In genomic region chr6:108211896-108212880, GRCm38 (mm10) we compare ENCODE assay signal across 8 mouse cellular contexts. TPM values are rescaled to one million over a fixed set of nuclear protein-coding genes. Genes with fewer than 3 reads are reported as not detected.
DNase-seq lines count a peak whose midpoint lies in the region; ATAC-seq lines count a peak whose summit lies in the region.

No protein-coding gene starts in this region.

- intact Hi-C loops in left cerebral cortex, postnatal 4 days (cut with DNase I) = loop anchor here (10.0 kb wide), 1 partner anchor 117 kb away; no protein-coding TSS in a partner anchor

- WGBS in embryonic facial prominence, embryonic 15.5 days = 3% methylated on average over 36 of the region's 36 CpGs
- 5% methylated on average over 36 of the region's 36 CpGs for WGBS in intestine, embryonic 14.5 days
- WGBS in midbrain, embryonic 11.5 days = 8% methylated on average over 36 of the region's 36 CpGs

- DNase-seq in left cerebral cortex, postnatal 4 days = peak; percentile 37
- no peak for DNase-seq in left cerebral cortex, adult 18-20 months (ENCODE audit: low spot score in 2 of 2)
- peak; percentile 64 for DNase-seq in R1 (ENCODE audit: low read depth, low spot score)
- peak; percentile 72 for DNase-seq in intestine, embryonic 14.5 days (ENCODE audit: low spot score)
- DNase-seq in midbrain, embryonic 11.5 days (ENCODE audit: low spot score, missing footprints) = peak; percentile 89
- no peak for DNase-seq in layer of hippocampus, adult 18-20 months (ENCODE audit: low spot score in 2 of 2)
- no peak for DNase-seq in spleen, postnatal 14 days (ENCODE audit: low spot score in 2 of 2)

- peak overlapping the region; percentile 84 for H3K4me2 ChIP-seq in embryonic facial prominence, embryonic 15.5 days (replicated peaks)
- H3K4me2 ChIP-seq in intestine, embryonic 14.5 days (ENCODE audit: low read length) = peak overlapping the region; percentile 74
- H3K4me2 ChIP-seq in midbrain, embryonic 11.5 days = peak overlapping the region; percentile 64

- no peaks in the 10 kb centered on the region for H3K36me3 ChIP-seq in embryonic facial prominence, embryonic 15.5 days
- no peaks in the 10 kb centered on the region for H3K36me3 ChIP-seq in intestine, embryonic 14.5 days (ENCODE audit: control insufficient read depth, insufficient read depth, low read length)
- H3K36me3 ChIP-seq in midbrain, embryonic 11.5 days (ENCODE audit: control insufficient read depth, insufficient read depth, low read length) = no peaks in the 10 kb centered on the region

- no peaks in the 10 kb centered on the region for H3K9me3 ChIP-seq in embryonic facial prominence, embryonic 15.5 days (replicated peaks)
- no peaks in the 10 kb centered on the region for H3K9me3 ChIP-seq in intestine, embryonic 14.5 days (ENCODE audit: control insufficient read depth, low read length)
- H3K9me3 ChIP-seq in midbrain, embryonic 11.5 days (ENCODE audit: control insufficient read depth, low read length) = no peaks in the 10 kb centered on the region

- peaks cover 20% of the 10 kb centered on the region for H3K4me1 ChIP-seq in embryonic facial prominence, embryonic 15.5 days
- peaks cover 21% of the 10 kb centered on the region; the same call in 1 of the 2 replicates for H3K4me1 ChIP-seq in intestine, embryonic 14.5 days (replicated peaks; ENCODE audit: control insufficient read depth, insufficient read depth, low read length)
- H3K4me1 ChIP-seq in midbrain, embryonic 11.5 days (ENCODE audit: control insufficient read depth, insufficient read depth, low read length) = peaks cover 11% of the 10 kb centered on the region; the same call in 1 of the 2 replicates

- H3K27ac ChIP-seq in embryonic facial prominence, embryonic 15.5 days (replicated peaks) = peak overlapping the region; percentile 86
- H3K27ac ChIP-seq in intestine, embryonic 14.5 days (ENCODE audit: low read depth) = peak overlapping the region; percentile 77
- no peak overlapping the region for H3K27ac ChIP-seq in midbrain, embryonic 11.5 days (ENCODE audit: low read depth, low read length)

- peak; percentile 44 for ATAC-seq in embryonic facial prominence, embryonic 15.5 days (ENCODE audit: insufficient number of reproducible peaks, low FRiP score, low TSS enrichment, low read depth)
- peak; percentile 16; the same call in 1 of the 2 replicates for ATAC-seq in intestine, embryonic 14.5 days (replicated peaks; ENCODE audit: low FRiP score, low TSS enrichment, low read depth)
- peak; percentile 9 for ATAC-seq in midbrain, embryonic 11.5 days (ENCODE audit: low FRiP score)

- no peaks in the 10 kb centered on the region for H3K27me3 ChIP-seq in embryonic facial prominence, embryonic 15.5 days
- no peaks in the 10 kb centered on the region for H3K27me3 ChIP-seq in intestine, embryonic 14.5 days (replicated peaks; ENCODE audit: control insufficient read depth, insufficient read depth, low read length)
- H3K27me3 ChIP-seq in midbrain, embryonic 11.5 days (ENCODE audit: control insufficient read depth, insufficient read depth, low read length) = no peaks in the 10 kb centered on the region; the same call in 1 of the 2 replicates

- H3K4me3 ChIP-seq in embryonic facial prominence, embryonic 15.5 days (replicated peaks) = peak overlapping the region; percentile 79
- peak overlapping the region; percentile 74 for H3K4me3 ChIP-seq in intestine, embryonic 14.5 days (ENCODE audit: low read depth, low read length)
- H3K4me3 ChIP-seq in midbrain, embryonic 11.5 days (ENCODE audit: low read depth, low read length) = peak overlapping the region; percentile 65

- H3K9ac ChIP-seq in embryonic facial prominence, embryonic 15.5 days = peak overlapping the region; percentile 41
- H3K9ac ChIP-seq in intestine, embryonic 14.5 days (ENCODE audit: low read length) = peak overlapping the region; percentile 56
- H3K9ac ChIP-seq in midbrain, embryonic 11.5 days (ENCODE audit: low read length) = peak overlapping the region; percentile 61

RNA-seq across cellular contexts. Expression of gene Itpr1, which starts 0.7 kb away (rescaled TPM):
- total RNA-seq in left cerebral cortex, postnatal 4 days (2021) = 10 to 100 TPM; 66.3 to 72.4 TPM
- total RNA-seq in left cerebral cortex, adult 18-20 months (2021) = 100 to 1,000 TPM; 477 to 491 TPM
- polyA plus RNA-seq in embryonic facial prominence, embryonic 15.5 days (2015; fragmentation: Nextera tagmentation; extraction: Ambion mirVana) = 10.8 and 11.3 TPM in 2 replicates
- polyA plus RNA-seq in intestine, embryonic 14.5 days (2014; fragmentation: Nextera tagmentation; extraction: Ambion mirVana) = 14.5 and 15.6 TPM in 2 replicates
- polyA plus RNA-seq in midbrain, embryonic 11.5 days (2014; fragmentation: Nextera tagmentation; extraction: Ambion mirVana) = 5.2 and 5.4 TPM in 2 replicates
- total RNA-seq in layer of hippocampus, adult 18-20 months (2021) = 100 to 1,000 TPM; 338 to 347 TPM

RNA-seq across cellular contexts. Expression of gene Sumf1, which starts 26.8 kb away (rescaled TPM):
- total RNA-seq in left cerebral cortex, postnatal 4 days (2021) = 10 to 100 TPM; 10.4 to 12.4 TPM
- 10 to 100 TPM; 22.4 to 23.8 TPM for total RNA-seq in left cerebral cortex, adult 18-20 months (2021)
- 24.7 and 28.7 TPM in 2 replicates for polyA plus RNA-seq in embryonic facial prominence, embryonic 15.5 days (2015; fragmentation: Nextera tagmentation; extraction: Ambion mirVana)
- polyA plus RNA-seq in intestine, embryonic 14.5 days (2014; fragmentation: Nextera tagmentation; extraction: Ambion mirVana) = 20.3 and 21.7 TPM in 2 replicates
- 14.0 and 15.4 TPM in 2 replicates for polyA plus RNA-seq in midbrain, embryonic 11.5 days (2014; fragmentation: Nextera tagmentation; extraction: Ambion mirVana)
- total RNA-seq in layer of hippocampus, adult 18-20 months (2021) = 10 to 100 TPM; 22.3 to 24.2 TPM

Comparison
In these comparisons a context has a peak if more than half of its experiments do, and no peak if none do; other contexts are left out.
1. DNase-seq: peak in left cerebral cortex, postnatal 4 days (single experiment), R1 (single experiment), intestine, embryonic 14.5 days (single experiment) and midbrain, embryonic 11.5 days (single experiment); none in left cerebral cortex, adult 18-20 months (0 of 2), layer of hippocampus, adult 18-20 months (0 of 2) and spleen, postnatal 14 days (0 of 2).
2. RNA of gene Itpr1, which starts 0.7 kb away (total RNA-seq): 477 to 491 TPM in left cerebral cortex, adult 18-20 months and 338 to 347 TPM in layer of hippocampus, adult 18-20 months; 66.3 to 72.4 TPM in left cerebral cortex, postnatal 4 days; every median in the first group is over 4 times any median in the second.
3. Peak in every context shown above with its lines, with median percentiles within 50 percentile points of each other: ATAC-seq, H3K4me2 ChIP-seq, H3K4me3 ChIP-seq and H3K9ac ChIP-seq.